Mouse (Mus musculus) skeletal muscle tissue, adult 2 months (tissue): Measurements from ENCODE around the gene Trim9.

Experiments
- DNase-seq: peaks from one replicate; pipeline ENCODE4 v3.0.0-alpha.2; 2012; ENCODE audit warnings: low read depth, low spot score

Gene Trim9

GRCm38 (mm10) chr12:70214281-70214680, 133.1 kb downstream of the Trim9 start:
- DNase-seq, result no peak

GRCm38 (mm10) chr12:70213601-70214000, 133.8 kb downstream of the Trim9 start:
- DNase-seq, result no peak

DNA sequence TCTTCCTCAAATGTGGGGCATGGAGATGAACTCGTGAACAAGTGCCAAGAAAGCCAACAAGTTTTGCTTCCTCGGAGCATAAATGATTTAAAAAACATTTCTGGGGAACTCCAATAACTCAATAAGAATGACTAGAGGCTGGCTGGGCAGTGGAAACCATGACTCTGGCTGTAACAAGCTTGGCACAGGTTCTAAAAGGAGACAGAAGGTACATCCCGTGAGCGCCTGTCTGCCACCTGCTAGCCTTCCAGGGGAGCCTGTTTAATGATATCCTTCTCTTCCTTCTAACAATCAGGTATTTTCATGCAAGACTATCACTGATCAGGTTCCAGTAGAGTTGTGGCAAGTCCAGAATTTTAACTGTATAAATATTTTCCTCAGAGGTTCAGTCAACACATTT, 134.9 kb downstream of the Trim9 start:
- no peak for DNase-seq

GRCm38 (mm10) chr12:70208214-70208613, 139.2 kb downstream of the Trim9 start:
- no peak for DNase-seq

DNA sequence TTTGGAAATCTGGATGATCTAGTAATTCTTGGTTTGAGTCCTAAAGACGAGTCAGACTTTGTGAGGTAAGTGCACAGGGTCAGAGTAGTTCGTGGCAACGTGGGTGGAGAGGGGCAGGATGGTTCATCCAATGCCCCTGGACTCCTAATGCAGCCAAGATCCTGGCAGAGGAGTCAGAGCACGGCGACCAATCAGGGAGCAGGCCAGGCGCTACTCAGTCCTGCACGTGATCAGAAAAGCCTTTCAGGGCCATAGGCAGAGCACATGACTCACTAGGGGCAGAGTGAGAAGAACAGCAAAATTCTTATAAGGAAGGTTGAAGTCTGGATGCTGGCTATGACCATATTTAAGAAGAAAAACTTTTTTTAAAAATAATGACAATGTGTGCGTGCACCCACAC, 143.0 kb downstream of the Trim9 start:
- no peak for DNase-seq

GRCm38 (mm10) chr12:70201926-70202529, 145.4 kb downstream of the Trim9 start:
- no peak for DNase-seq

DNA sequence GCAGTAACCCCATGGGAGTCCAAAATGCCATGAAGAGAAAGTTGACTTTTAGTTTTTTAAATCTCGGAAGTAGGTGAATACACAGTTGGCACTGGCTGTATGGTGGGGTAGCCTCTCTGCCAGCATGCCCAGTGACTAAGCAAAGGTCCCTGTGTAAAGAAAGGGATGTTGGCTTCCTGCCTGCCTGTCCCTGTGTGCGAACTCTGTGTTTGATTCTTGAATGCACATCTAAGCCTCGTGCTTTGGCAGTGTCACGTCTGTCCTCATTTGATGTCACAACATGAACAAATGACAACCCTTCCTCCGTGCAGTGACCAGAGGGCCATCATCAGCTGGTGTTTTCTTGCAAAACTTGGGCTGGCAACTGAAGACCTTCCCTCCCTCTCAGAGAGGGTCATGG, 151.1 kb downstream of the Trim9 start:
- no peak for DNase-seq

DNA sequence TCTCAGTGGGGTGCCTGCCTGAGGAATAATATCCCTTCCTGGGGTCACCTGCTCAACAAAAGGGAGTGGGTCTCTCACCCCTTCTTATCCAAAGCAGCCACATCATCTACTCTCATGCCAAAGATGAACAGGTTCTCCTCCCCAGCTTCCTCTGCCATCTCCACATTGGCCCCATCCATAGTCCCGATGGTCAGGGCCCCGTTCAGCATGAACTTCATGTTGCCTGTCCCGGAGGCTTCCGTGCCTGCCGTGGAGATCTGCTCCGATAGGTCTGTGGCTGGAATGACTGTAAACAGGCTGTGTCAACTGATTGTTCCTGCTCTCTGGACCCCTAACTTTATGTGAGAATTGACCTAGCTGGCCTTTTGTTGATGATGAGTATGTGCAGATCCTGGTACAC, 152.0 kb downstream of the Trim9 start:
- no peak for DNase-seq
